ENCODE assay signal across 7 mouse cellular contexts in genomic region chr17:25567745-25568144, GRCm38 (mm10). TPM values are rescaled to one million over a fixed set of nuclear protein-coding genes. Genes with fewer than 3 reads are reported as not detected.
A peak's percentile ranks its signal among the peaks of the same experiment; 100 is the strongest.
DNase-seq lines count a peak whose midpoint lies in the region; ATAC-seq and TF ChIP-seq lines count a peak whose summit lies in the region.

No protein-coding gene starts in this region.

- WGBS in embryonic facial prominence, embryonic 14.5 days = 21% methylated on average over 14 of the region's 14 CpGs
- WGBS in hindbrain, embryonic 10.5 days = 19% methylated on average over 14 of the region's 14 CpGs

- peak overlapping the region; percentile 99 for H3K4me2 ChIP-seq in embryonic facial prominence, embryonic 14.5 days (ENCODE audit: low read depth, low read length)

- H3K4me1 ChIP-seq in G1E (ENCODE audit: insufficient read depth, low read depth, low read length) = peaks cover 10% of the 10 kb centered on the region
- H3K4me1 ChIP-seq in embryonic facial prominence, embryonic 14.5 days (ENCODE audit: control insufficient read depth, insufficient read depth, low read length) = peaks cover 28% of the 10 kb centered on the region
- H3K4me1 ChIP-seq in hindbrain, embryonic 10.5 days (replicated peaks) = peaks cover 92% of the 10 kb centered on the region

- ATAC-seq in G1E (ENCODE audit: extremely low read depth, insufficient number of reproducible peaks, low FRiP score, poor library complexity, severe bottlenecking) = no peak
- no peak for ATAC-seq in embryonic facial prominence, embryonic 14.5 days (ENCODE audit: low read depth)

- TF ChIP-seq CTCF in G1E (IDR thresholded peaks at IDR 0.05; ENCODE audit: low read depth, low read length) = peak; percentile 93

- H3K4me3 ChIP-seq in G1E (ENCODE audit: low read depth, low read length) = no peak overlapping the region
- 0 out of 2 replicates have a peak overlapping the region, but pooled peaks have one; percentile 60 for H3K4me3 ChIP-seq in embryonic facial prominence, embryonic 14.5 days (ENCODE audit: low read depth, low read length)
- peak overlapping the region; percentile 69 for H3K4me3 ChIP-seq in hindbrain, embryonic 10.5 days

- H3K9me3 ChIP-seq in G1E (replicated peaks) = no peaks in the 10 kb centered on the region
- H3K9me3 ChIP-seq in embryonic facial prominence, embryonic 14.5 days (ENCODE audit: control insufficient read depth, low read length) = no peaks in the 10 kb centered on the region
- H3K9me3 ChIP-seq in hindbrain, embryonic 10.5 days = no peaks in the 10 kb centered on the region

- DNase-seq in G1E (ENCODE audit: low spot score) = peak; percentile 70
- peak; percentile 80 for DNase-seq in adrenal gland, postnatal 14 days
- DNase-seq in embryonic facial prominence, embryonic 14.5 days (ENCODE audit: low spot score) = peak; percentile 48
- DNase-seq in hindbrain, embryonic 10.5 days (ENCODE audit: low spot score) = peak; percentile 80
- peak; percentile 86 to 88 for DNase-seq in layer of hippocampus, postnatal 10 days (ENCODE audit: low spot score in 2 of 2)
- peak; percentile 67 for DNase-seq in lung, postnatal 36 days
- DNase-seq in right cerebral cortex, postnatal 10 days (ENCODE audit: low spot score in 2 of 2) = peak; percentile 83 to 86

- H3K36me3 ChIP-seq in G1E (replicated peaks) = no peaks in the 10 kb centered on the region
- H3K36me3 ChIP-seq in embryonic facial prominence, embryonic 14.5 days (ENCODE audit: control insufficient read depth, insufficient read depth, low read length) = 0 out of 2 replicates have a peak, but pooled peaks cover 6% of the 10 kb centered on the region
- H3K36me3 ChIP-seq in hindbrain, embryonic 10.5 days = peaks cover 11% of the 10 kb centered on the region; the same call in 1 of the 2 replicates

- H3K9ac ChIP-seq in embryonic facial prominence, embryonic 14.5 days (ENCODE audit: low read depth, low read length) = no peak overlapping the region

- peaks cover 72% of the 10 kb centered on the region for H3K27me3 ChIP-seq in G1E (ENCODE audit: insufficient read depth, low read length)
- H3K27me3 ChIP-seq in embryonic facial prominence, embryonic 14.5 days (replicated peaks; ENCODE audit: control insufficient read depth, insufficient read depth, low read length) = peaks cover 19% of the 10 kb centered on the region
- H3K27me3 ChIP-seq in hindbrain, embryonic 10.5 days (ENCODE audit: insufficient read depth, poor library complexity, severe bottlenecking) = peaks cover 66% of the 10 kb centered on the region

- H3K27ac ChIP-seq in embryonic facial prominence, embryonic 14.5 days (replicated peaks; ENCODE audit: low read depth, low read length) = no peak overlapping the region
- peak overlapping the region; percentile 72 for H3K27ac ChIP-seq in hindbrain, embryonic 10.5 days

RNA-seq across cellular contexts. Expression of gene Sox8, which starts 2.7 kb away (rescaled TPM):
- total RNA-seq in G1E (2014; fragmentation: Nextera tagmentation) (not detected in 2 replicates), G1E (2017) (0.11 TPM in 1 of 2 replicates, not detected in the other)
- not detected in 2 replicates for polyA plus RNA-seq in G1E (2012)
- total RNA-seq in adrenal gland, postnatal 14 days (2021) = 1.4 and 1.6 TPM in 2 replicates
- polyA plus RNA-seq in embryonic facial prominence, embryonic 14.5 days (2014; fragmentation: Nextera tagmentation; extraction: Ambion mirVana) = 15.8 and 18.0 TPM in 2 replicates
- 9.1 and 10.7 TPM in 2 replicates for polyA plus RNA-seq in hindbrain, embryonic 10.5 days (2016; fragmentation: Nextera tagmentation; extraction: Ambion mirVana)
- total RNA-seq in layer of hippocampus, postnatal 10 days (2021) = 10 to 100 TPM; 62.7 to 66.3 TPM

RNA-seq across cellular contexts. Expression of gene Lmf1, which starts 11.1 kb away (rescaled TPM):
- 27.6 and 29.9 TPM in 2 replicates for total RNA-seq in G1E (2014; fragmentation: Nextera tagmentation)
- 8.7 and 8.8 TPM in 2 replicates for total RNA-seq in G1E (2017)
- 15.7 and 16.2 TPM in 2 replicates for polyA plus RNA-seq in G1E (2012)
- 40.2 and 40.6 TPM in 2 replicates for total RNA-seq in adrenal gland, postnatal 14 days (2021)
- polyA plus RNA-seq in embryonic facial prominence, embryonic 14.5 days (2014; fragmentation: Nextera tagmentation; extraction: Ambion mirVana) = 27.3 and 30.1 TPM in 2 replicates
- 27.3 and 29.4 TPM in 2 replicates for polyA plus RNA-seq in hindbrain, embryonic 10.5 days (2016; fragmentation: Nextera tagmentation; extraction: Ambion mirVana)
- total RNA-seq in layer of hippocampus, postnatal 10 days (2021) = 10 to 100 TPM; 23.1 to 26.4 TPM

Comparison
In these comparisons a context has a peak if more than half of its experiments do, and no peak if none do; other contexts are left out.
1. RNA of gene Sox8, which starts 2.7 kb away (total RNA-seq): 62.7 to 66.3 TPM in layer of hippocampus, postnatal 10 days; 1.4 to 1.6 TPM in adrenal gland, postnatal 14 days and 0.11 TPM in G1E; every median in the first group is over 10 times any median in the second.
2. Peak in every context shown above with its lines, with median percentiles within 50 percentile points of each other: DNase-seq.